ENCODE assay signal across 11 mouse cellular contexts in genomic region chr5:25053971-25054658, GRCm38 (mm10). TPM values are rescaled to one million over a fixed set of nuclear protein-coding genes. Genes with fewer than 3 reads are reported as not detected.
A peak's percentile ranks its signal among the peaks of the same experiment; 100 is the strongest.
DNase-seq lines count a peak whose midpoint lies in the region.
"Had no signal": no experiment of that assay in that cellular context is flagged by ENCODE, and none has a peak within 500 bp of the region (broad histone marks: within the 10 kb centered on the region; RNA-seq: fewer than 3 reads in every experiment).

No protein-coding gene starts in this region.

- peak; percentile 92 for DNase-seq in heart, adult 11 months
- DNase-seq in heart, postnatal 4 days: no peak
- DNase-seq in ovary, adult 18-20 months (ENCODE audit: low spot score): peak; percentile 35
- DNase-seq in ovary, postnatal 10 days (ENCODE audit: low spot score): no peak
- DNase-seq in cerebellum, postnatal 25 days: peak; percentile 64 to 70
- DNase-seq in right cerebral cortex, postnatal 25 days: peak; percentile 49
- no peak for DNase-seq in kidney, postnatal 25 days
- DNase-seq in thymus, postnatal 25 days: no peak
- DNase-seq: gastrocnemius, postnatal 14 days; retina, postnatal 1 day; thymus, postnatal 14 days had no signal

RNA-seq across cellular contexts. Expression of gene Prkag2, which starts 46.3 kb away (rescaled TPM):
- total RNA-seq in heart, postnatal 4 days (2021): 100 to 1,000 TPM; 143 to 152 TPM

Comparison
In these comparisons a context has a peak if more than half of its experiments do, and no peak if none do; other contexts are left out.
1. DNase-seq: peak in heart, adult 11 months (single experiment), ovary, adult 18-20 months (single experiment), cerebellum, postnatal 25 days (2 of 2) and right cerebral cortex, postnatal 25 days (single experiment); none in heart, postnatal 4 days (single experiment), ovary, postnatal 10 days (single experiment), kidney, postnatal 25 days (0 of 2) and thymus, postnatal 25 days (single experiment).